Mouse (Mus musculus) heart, postnatal 0 days (tissue): ENCODE measurements around the gene Trap1. TPM values are rescaled to one million over a fixed set of nuclear protein-coding genes. Genes with fewer than 3 reads are reported as not detected.
"Not testable (repeated sequence)": the region's sequence is repeated elsewhere in the genome, so short reads cannot be mapped to it uniquely, and the experiment has no call there.

Experiments
- ATAC-seq: fragments of 200-750 bp; cut with Nextera tagmentation; 2 replicates; pipeline ENCODE4 v1.8.0; 2017; ENCODE audit warnings: low read depth, moderate number of reproducible peaks, moderate library complexity; ENCODE audit not compliant: insufficient read depth
- DNase-seq: peaks from one replicate; pipeline ENCODE4 v3.0.0-alpha.2; 2016; ENCODE audit warnings: low spot score
- H3K27ac ChIP-seq: fragments of 300-500 bp; sonication (generic); 2 replicates; pipeline ENCODE4 v1.5.1; 2014; ENCODE audit warnings: low read depth, mild to moderate bottlenecking
- H3K27me3 ChIP-seq: fragments of 300-500 bp; sonication (generic); 2 replicates; pipeline ENCODE4 v1.6.1; 2014; ENCODE audit warnings: low read length, mixed read lengths; ENCODE audit not compliant: control insufficient read depth, insufficient read depth
- H3K36me3 ChIP-seq: fragments of 300-500 bp; sonication (generic); replicated peaks from 2 replicates; pipeline ENCODE4 v1.6.1; 2014; ENCODE audit warnings: low read length, mixed read lengths; ENCODE audit not compliant: control insufficient read depth, insufficient read depth
- H3K4me1 ChIP-seq: fragments of 300-500 bp; sonication (generic); 2 replicates; pipeline ENCODE4 v1.6.1; 2014; ENCODE audit warnings: antibody characterized with exemption; ENCODE audit not compliant: control insufficient read depth, insufficient read depth
- H3K4me2 ChIP-seq: fragments of 300-500 bp; sonication (generic); 2 replicates; pipeline ENCODE4 v1.6.1; 2014; ENCODE audit warnings: low read depth, mild to moderate bottlenecking, low read length, moderate library complexity
- H3K4me3 ChIP-seq: fragments of 300-500 bp; sonication (generic); 2 replicates; pipeline ENCODE4 v1.5.1; 2014; ENCODE audit warnings: low read depth, low read length
- H3K9ac ChIP-seq: fragments of 300-500 bp; sonication (generic); replicated peaks from 2 replicates; pipeline ENCODE4 v1.6.1; 2014; ENCODE audit warnings: low read depth, low read length, mixed read lengths
- H3K9me3 ChIP-seq: fragments of 300-500 bp; sonication (generic); replicated peaks from 2 replicates; pipeline ENCODE4 v1.6.1; 2016; ENCODE audit warnings: low read length; ENCODE audit not compliant: control insufficient read depth
- CTCF ChIP-seq: IDR thresholded peaks from 2 replicates; pipeline ENCODE4 v1.5.1; 2016; ENCODE audit warnings: antibody characterized with exemption, control low read depth, low read depth
- EP300 ChIP-seq: IDR thresholded peaks from 2 replicates; pipeline ENCODE4 v1.6.1; 2016; ENCODE audit warnings: antibody characterized with exemption, low read depth
- WGBS: fragments of 180-500 bp; shearing (Covaris S2); extraction: QIAGEN DNeasy Blood & Tissue Kit; methylation state at CpG from one replicate; pipeline ENCODE4 v1.1.7; 2014; 5-methylcytosine and 5-hydroxymethylcytosine counted together
- polyA plus RNA-seq: library from polyadenylated mRNA; unstranded; fragments of >200 nt; fragmentation: Nextera tagmentation; extraction: Ambion mirVana; gene quantifications from 2 replicates; pipeline ENCODE4 v1.2.1, GENCODE M21; 2015
- total RNA-seq: library from RNA; depleted of rRNA; stranded (reverse); fragments of >200 nt; gene quantifications from 2 replicates; pipeline ENCODE4 v1.2.3, GENCODE M21; 2014; ENCODE audit warnings: low replicate concordance

The Trap1 gene
- total and polyA plus RNA-seq, 2 experiments from 2014 or later = 117 to 135 TPM

DNA sequence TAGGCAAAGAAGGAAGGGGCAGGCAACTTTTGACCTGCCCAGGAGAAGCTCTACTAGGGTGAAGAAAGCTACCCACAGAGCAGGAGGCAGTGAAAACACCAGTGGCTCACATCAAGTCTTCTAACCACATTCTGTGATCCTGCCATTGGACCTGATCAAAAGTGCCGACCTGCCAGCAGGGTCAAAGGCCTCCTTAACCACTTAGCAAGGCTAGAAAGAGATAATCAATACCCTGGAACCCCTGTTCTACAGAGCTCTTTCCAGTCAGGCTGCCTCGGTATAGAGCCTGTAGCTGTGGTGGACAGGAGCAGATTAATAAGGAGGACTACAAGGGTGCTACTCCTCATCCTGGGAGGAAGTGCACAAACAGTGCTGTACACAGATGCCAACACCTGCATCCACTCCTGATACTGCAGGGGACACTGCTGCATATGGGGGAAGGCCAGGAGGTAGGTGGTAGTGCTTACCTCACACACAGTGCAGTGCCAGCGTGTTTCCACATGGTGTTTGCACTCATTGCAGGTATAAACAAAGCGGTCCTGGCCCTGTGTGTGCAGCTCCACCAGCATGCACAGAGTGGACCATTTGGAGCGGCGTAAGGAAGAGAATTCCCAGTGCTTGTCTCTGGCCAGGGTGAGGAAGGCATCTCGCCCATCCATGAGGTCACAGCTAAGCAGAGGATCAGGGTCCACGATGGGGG lies 9.7 kb upstream of the Trap1 start:
- DNase-seq (no peak), ATAC-seq (no peak)
- TF ChIP-seq EP300 (no peak), CTCF (no peak)
- no peak overlapping the region for H3K4me2 ChIP-seq
- no peak overlapping the region for H3K4me3 ChIP-seq
- no peak overlapping the region for H3K9ac ChIP-seq
- no peak overlapping the region for H3K27ac ChIP-seq
- H3K9me3 ChIP-seq = no peaks in the 10 kb centered on the region
- WGBS = 87% methylated on average over 8 of the region's 8 CpGs
- H3K36me3 ChIP-seq = peaks cover 85% of the 10 kb centered on the region
- no peaks in the 10 kb centered on the region for H3K27me3 ChIP-seq
- no peaks in the 10 kb centered on the region for H3K4me1 ChIP-seq

DNA sequence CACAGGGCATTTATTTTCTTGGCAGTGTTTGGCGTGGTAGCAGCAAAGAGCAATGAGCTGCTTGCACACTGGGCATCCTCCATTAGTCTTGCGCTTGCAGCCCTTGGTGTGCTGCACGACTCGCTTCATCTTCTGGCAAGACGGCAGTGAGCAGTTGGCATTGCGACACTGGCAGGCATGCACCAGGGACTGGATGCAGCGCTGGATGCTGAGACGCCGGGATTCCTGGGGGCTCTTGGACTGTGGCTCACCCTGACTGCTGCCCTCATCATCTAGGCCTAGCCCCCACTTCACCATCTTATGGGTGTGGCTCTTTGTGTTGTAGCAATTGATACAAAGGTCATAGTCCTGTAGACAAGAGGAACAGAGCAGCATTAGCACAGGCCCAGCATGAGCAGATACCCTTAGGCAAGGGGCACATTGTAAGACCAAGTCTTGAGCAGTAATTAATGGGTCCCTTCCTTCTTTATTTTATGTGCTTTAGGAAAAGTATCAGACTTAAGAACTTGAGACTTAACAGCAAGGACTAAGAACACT lies 8.3 kb upstream of the Trap1 start:
- DNase-seq (no peak), ATAC-seq (no peak)
- Histone ChIP-seq H3K4me1 (peaks cover under 1% of the 10 kb centered on the region; the same call in 1 of the 2 replicates), H3K27me3 (no peaks in the 10 kb centered on the region), H3K4me2 (no peak overlapping the region), H3K27ac (no peak overlapping the region), H3K36me3 (peaks cover 72% of the 10 kb centered on the region), H3K4me3 (no peak overlapping the region), H3K9ac (no peak overlapping the region), H3K9me3 (no peaks in the 10 kb centered on the region)
- 95% methylated on average over 9 of the region's 9 CpGs for WGBS
- TF ChIP-seq EP300 (no peak), CTCF (no peak)

DNA sequence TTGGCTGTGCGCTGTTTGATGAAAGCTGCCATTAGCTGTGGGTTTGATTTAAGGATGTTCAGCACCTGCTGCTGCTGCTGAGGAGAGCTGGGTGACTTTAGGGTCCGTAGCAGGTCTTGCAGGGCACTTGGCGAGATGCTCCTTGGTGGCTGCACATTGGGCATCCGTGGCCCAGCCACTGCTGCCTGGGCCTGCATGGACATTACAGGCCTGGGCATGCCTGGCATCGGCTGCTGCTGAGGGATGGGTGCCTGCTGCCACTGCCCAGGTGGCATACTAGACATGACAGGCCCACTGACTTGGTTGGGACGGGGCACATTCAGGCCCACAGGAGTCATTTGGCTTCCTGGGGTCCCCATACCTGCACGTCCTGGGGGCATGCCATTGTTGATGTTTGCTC lies 7.4 kb upstream of the Trap1 start:
- H3K4me2 ChIP-seq = no peak overlapping the region
- H3K9ac ChIP-seq = no peak overlapping the region
- no peak for TF ChIP-seq CTCF
- TF ChIP-seq EP300 = no peak
- H3K9me3 ChIP-seq = no peaks in the 10 kb centered on the region
- H3K4me1 ChIP-seq = peaks cover 5% of the 10 kb centered on the region; the same call in 1 of the 2 replicates
- no peak for DNase-seq
- H3K27ac ChIP-seq = no peak overlapping the region
- no peak overlapping the region for H3K4me3 ChIP-seq
- peaks cover 63% of the 10 kb centered on the region for H3K36me3 ChIP-seq
- 93% methylated on average over 7 of the region's 7 CpGs for WGBS
- no peaks in the 10 kb centered on the region for H3K27me3 ChIP-seq
- no peak for ATAC-seq

DNA sequence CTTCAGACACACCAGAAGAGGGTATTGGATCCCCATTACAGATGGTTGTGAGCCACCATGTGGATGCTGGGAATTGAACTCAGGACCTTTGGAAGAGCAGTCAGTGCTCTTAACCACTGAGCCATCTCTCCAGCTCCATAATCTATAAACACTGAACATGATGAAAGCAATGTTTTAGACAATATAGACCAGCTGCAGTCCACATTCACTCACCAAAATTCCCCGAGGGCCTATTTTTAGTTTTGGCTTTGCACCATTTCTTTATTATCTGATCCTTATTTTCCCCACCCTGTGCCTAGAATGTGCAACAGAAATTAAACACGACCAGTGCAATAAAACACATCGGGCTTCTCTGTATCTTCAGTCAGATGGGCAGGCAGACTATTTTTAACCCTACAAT lies 2.8 kb upstream of the Trap1 start:
- WGBS = 23% methylated on average over 3 of the region's 3 CpGs
- H3K27me3 ChIP-seq, H3K9ac ChIP-seq, H3K4me3 ChIP-seq, H3K4me2 ChIP-seq, H3K9me3 ChIP-seq, ATAC-seq: not testable (repeated sequence)
- peak overlapping the region; percentile 71 for H3K27ac ChIP-seq
- peaks cover 17% of the 10 kb centered on the region for H3K4me1 ChIP-seq
- peaks cover 19% of the 10 kb centered on the region for H3K36me3 ChIP-seq
- DNase-seq = peak; percentile 14

DNA sequence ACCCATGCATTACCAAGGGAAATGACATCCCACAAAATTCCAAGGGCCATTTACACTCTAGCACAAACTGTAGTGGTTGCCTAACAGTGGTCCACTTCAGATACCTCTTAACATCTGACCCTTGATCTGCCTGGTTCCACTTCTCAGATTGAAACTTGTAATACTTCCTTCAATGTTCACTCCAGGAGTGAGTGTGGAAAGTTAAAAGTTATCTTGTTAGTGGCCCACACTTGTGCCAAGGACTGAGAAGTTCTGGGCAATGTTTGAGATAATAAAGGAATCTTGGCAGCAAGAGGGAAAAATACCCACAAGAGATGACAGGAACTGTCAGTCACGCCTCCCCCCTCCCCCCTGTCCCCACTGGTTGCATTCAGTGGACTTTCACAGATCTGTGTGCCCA lies 2.0 kb upstream of the Trap1 start:
- peak; percentile 82 for DNase-seq

DNA sequence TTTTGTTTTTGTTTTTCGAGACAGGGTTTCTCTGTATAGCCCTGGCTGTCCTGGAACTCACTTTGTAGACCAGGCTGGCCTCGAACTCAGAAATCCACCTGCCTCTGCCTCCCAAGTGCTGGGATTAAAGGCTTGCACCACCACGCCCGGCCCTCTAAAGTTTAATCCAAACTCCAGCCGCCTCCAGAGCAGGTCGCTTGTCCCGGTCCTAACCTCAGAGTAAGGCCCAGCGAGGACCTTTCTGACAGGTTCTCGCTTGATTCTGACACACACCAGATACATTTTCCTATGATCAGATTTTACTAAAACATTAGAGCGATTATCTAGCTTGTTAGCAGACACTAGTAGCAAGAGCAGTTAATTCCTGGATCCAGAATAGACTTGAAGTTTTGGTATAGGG lies 675 bp upstream of the Trap1 start:
- H3K4me2 ChIP-seq = peak overlapping the region; percentile 95
- H3K27me3 ChIP-seq, H3K9me3 ChIP-seq, H3K36me3 ChIP-seq, DNase-seq, ATAC-seq: not testable (repeated sequence)
- H3K27ac ChIP-seq = peak overlapping the region; percentile 92
- 67% methylated on average over 10 of the region's 10 CpGs for WGBS
- H3K4me3 ChIP-seq = peak overlapping the region; percentile 88
- 0 out of 2 replicates have a peak overlapping the region, but pooled peaks have one; percentile 88 for H3K9ac ChIP-seq
- H3K4me1 ChIP-seq = peaks cover 17% of the 10 kb centered on the region

More for the DNA sequence above, 2.0 kb upstream of the Trap1 start:
- H3K4me1 ChIP-seq = peaks cover 17% of the 10 kb centered on the region
- peak overlapping the region; percentile 71 for H3K27ac ChIP-seq
- TF ChIP-seq EP300 (0 out of 2 replicates have a peak, but pooled peaks have one; percentile 27), CTCF (no peak)
- H3K9ac ChIP-seq = no peak overlapping the region
- H3K9me3 ChIP-seq = no peaks in the 10 kb centered on the region
- peaks cover 11% of the 10 kb centered on the region for H3K36me3 ChIP-seq
- no peak overlapping the region for H3K4me2 ChIP-seq
- ATAC-seq = peak; percentile 56
- H3K27me3 ChIP-seq = no peaks in the 10 kb centered on the region
- WGBS = 25% methylated on average over 1 of the region's 1 CpGs
- H3K4me3 ChIP-seq = no peak overlapping the region
